Mouse (Mus musculus) ES-Bruce4 (cell line): ENCODE measurements at regions not wholly inside any gene's neighbourhood (a gene's known extent, or its start where the extent isn't known, plus 50 kb on each side); places are given as distances from the start of the nearest gene placed in this dataset.

Experiments used
- H3K27ac ChIP-seq: 2 replicates; pipeline ENCODE4 v1.5.1; 2012; ENCODE audit warnings: low read length, inconsistent platforms; ENCODE audit not compliant: insufficient read depth
- H3K27me3 ChIP-seq: 2 replicates; pipeline ENCODE4 v1.6.1; 2012; ENCODE audit warnings: mild to moderate bottlenecking, low read length, inconsistent platforms; ENCODE audit not compliant: control insufficient read depth, poor library complexity, insufficient read depth, severe bottlenecking
- H3K36me3 ChIP-seq: 2 replicates; pipeline ENCODE4 v1.6.1; 2012; ENCODE audit warnings: inconsistent platforms, mild to moderate bottlenecking, low read length, moderate library complexity; ENCODE audit not compliant: control insufficient read depth, poor library complexity, insufficient read depth, severe bottlenecking
- H3K4me1 ChIP-seq: one replicate; pipeline ENCODE4 v1.8.1; 2011; ENCODE audit warnings: low read length; ENCODE audit not compliant: control insufficient read depth, insufficient read depth
- H3K4me3 ChIP-seq: 2 replicates; pipeline ENCODE4 v1.5.1; 2011; ENCODE audit warnings: low read depth, mild to moderate bottlenecking, low read length
- H3K9ac ChIP-seq: 2 replicates; pipeline ENCODE4 v1.6.1; 2012; ENCODE audit warnings: low read depth, mild to moderate bottlenecking, inconsistent platforms; ENCODE audit not compliant: poor library complexity, severe bottlenecking
- H3K9me3 ChIP-seq: replicated peaks from 2 replicates; pipeline ENCODE4 v1.6.1; 2012; ENCODE audit warnings: mild to moderate bottlenecking, low read length, inconsistent platforms; ENCODE audit not compliant: control insufficient read depth, poor library complexity, insufficient read depth, severe bottlenecking
- CTCF ChIP-seq: IDR thresholded peaks from one replicate; pipeline ENCODE4 v1.8.1; 2011; ENCODE audit warnings: low read depth, low read length
- EP300 ChIP-seq: IDR thresholded peaks from 2 replicates; pipeline ENCODE4 v1.6.1; 2011; ENCODE audit warnings: low read depth, low read length; ENCODE audit not compliant: insufficient read depth
- POLR2A ChIP-seq: IDR thresholded peaks from one replicate; pipeline ENCODE4 v1.8.1; 2011; ENCODE audit warnings: low read length; ENCODE audit not compliant: insufficient read depth

DNA sequence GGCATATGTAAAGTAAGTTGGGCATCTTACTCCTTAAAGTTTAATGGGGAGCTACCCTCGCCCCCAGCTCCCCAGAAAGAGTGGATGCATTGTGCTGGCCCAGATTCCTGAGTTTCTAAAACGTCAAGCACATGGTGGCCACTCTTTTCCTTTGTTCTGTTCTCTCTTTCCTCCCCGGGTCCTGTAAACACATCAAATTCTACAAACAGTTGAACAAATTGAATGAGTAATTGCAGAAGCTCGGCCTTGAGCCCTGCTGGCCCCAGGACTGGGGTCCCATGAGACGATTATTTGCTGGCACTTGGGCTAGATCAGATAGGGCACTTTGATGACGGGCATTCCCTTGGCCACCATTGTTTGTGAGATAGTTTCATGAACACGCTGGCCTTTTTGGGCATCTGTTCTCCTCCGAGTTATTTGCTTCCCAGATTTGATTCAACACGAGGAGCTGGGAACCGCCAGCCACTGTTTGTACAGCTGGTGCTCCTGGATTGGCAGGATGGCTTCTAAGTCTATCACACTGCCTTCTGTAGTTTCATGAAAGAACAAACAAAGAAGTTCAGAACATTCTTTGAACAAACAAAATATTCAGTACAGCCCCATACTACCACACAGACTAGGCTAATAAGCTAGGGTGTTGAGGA lies 257.5 kb upstream of the Msx2 start:
- H3K27ac ChIP-seq = no peak overlapping the region
- no peak overlapping the region for H3K9ac ChIP-seq
- TF ChIP-seq CTCF (no peak), POLR2A (no peak), EP300 (no peak)

DNA sequence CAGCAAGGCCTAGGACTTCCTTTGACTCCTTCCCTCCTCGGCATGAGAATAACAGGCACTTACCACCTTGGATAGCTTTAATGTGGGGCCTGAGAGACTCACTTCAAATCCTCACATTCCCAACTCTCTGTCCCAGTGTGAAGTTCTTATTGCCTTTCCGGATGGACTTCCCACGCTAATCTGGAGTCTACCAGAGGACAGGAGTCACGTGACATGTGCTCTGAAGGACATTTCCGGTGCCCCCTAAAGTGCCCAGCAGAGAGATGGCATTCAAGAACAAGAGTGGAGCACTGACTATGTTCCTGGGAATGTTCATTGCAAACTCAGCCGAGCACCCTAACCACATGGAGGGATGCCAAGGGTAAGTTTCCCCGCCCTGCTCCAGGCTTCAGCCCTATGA lies 257.0 kb upstream of the Msx2 start:
- no peaks in the 10 kb centered on the region for H3K27me3 ChIP-seq
- no peaks in the 10 kb centered on the region for H3K36me3 ChIP-seq
- no peak for TF ChIP-seq EP300
- TF ChIP-seq CTCF = no peak
- TF ChIP-seq POLR2A = no peak
- H3K4me1 ChIP-seq = no peaks in the 10 kb centered on the region
- no peak overlapping the region for H3K27ac ChIP-seq
- H3K9me3 ChIP-seq = no peaks in the 10 kb centered on the region
- no peak overlapping the region for H3K4me3 ChIP-seq
- no peak overlapping the region for H3K9ac ChIP-seq

More for the DNA sequence above, 257.5 kb upstream of the Msx2 start:
- Histone ChIP-seq H3K27me3 (no peaks in the 10 kb centered on the region), H3K9me3 (no peaks in the 10 kb centered on the region), H3K4me3 (no peak overlapping the region), H3K4me1 (no peaks in the 10 kb centered on the region), H3K36me3 (no peaks in the 10 kb centered on the region)

DNA sequence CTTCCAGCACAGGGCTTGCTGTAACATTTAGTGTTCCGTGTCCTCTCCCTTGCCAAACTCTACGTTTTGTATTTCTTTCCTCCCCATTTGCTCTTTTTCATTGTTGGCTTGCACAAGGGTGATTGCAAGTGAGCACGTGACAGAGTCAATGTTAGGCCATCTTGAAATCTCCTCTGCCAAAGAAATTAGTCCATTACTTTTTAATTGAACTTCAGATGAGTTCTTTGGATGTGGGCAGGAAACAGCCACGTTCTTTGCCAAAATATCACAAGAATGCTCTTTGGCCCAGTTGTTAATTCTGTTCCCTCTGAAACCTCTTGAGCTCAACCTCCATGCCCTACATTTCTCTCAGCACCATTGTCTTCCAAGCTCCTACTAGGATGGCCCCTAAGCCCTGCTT lies 253.2 kb upstream of the Msx2 start:
- Histone ChIP-seq H3K9ac (no peak overlapping the region), H3K4me1 (no peaks in the 10 kb centered on the region), H3K36me3 (no peaks in the 10 kb centered on the region), H3K27me3 (no peaks in the 10 kb centered on the region), H3K27ac (no peak overlapping the region), H3K9me3 (no peaks in the 10 kb centered on the region), H3K4me3 (no peak overlapping the region)
- TF ChIP-seq CTCF (no peak), POLR2A (no peak), EP300 (no peak)

DNA sequence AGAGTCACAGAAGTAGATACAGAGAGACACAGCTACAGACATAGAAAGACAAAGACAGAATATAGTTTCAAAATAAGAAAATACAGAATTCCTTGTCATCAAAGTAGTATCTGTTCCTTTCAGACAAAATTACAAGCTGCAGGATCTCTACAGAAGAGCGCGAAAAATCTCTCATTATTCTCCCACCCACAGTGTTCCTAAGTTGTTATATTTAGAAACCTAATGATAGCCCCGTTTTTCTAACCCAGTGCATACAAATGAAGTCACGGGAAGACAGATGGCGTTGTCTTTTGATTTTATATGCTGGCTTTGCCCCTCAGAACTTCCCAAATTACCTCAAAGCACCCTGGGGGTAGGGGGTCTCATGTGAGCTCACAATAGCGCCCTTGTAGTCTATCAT lies 250.0 kb upstream of the Msx2 start:
- Histone ChIP-seq H3K9ac (no peak overlapping the region), H3K9me3 (no peaks in the 10 kb centered on the region), H3K27ac (no peak overlapping the region), H3K27me3 (no peaks in the 10 kb centered on the region), H3K4me1 (no peaks in the 10 kb centered on the region), H3K36me3 (no peaks in the 10 kb centered on the region), H3K4me3 (no peak overlapping the region)
- no peak for TF ChIP-seq POLR2A
- TF ChIP-seq CTCF = no peak
- no peak for TF ChIP-seq EP300

DNA sequence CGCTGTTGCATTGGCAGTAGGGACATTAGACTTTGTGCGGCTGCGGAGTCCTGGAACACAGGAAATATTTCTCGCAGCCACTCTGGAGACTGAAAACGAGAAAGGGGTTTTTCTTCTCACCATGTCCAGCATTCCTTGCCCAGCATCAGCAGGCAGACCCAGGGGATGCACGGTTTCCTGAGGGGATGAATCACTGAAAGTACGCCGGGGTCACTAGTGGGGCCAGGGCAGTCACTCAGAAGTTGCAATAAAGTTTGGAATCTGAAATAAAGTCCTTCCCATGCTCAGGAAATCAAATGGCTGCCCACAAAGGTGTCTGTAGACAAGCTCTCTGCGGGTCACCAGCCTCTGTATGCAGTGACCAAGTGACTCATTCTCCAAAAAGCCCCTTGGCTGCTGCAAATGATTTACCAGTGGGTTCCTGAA lies 248.2 kb upstream of the Msx2 start:
- Histone ChIP-seq H3K27me3 (no peaks in the 10 kb centered on the region), H3K4me1 (no peaks in the 10 kb centered on the region), H3K27ac (no peak overlapping the region), H3K9me3 (no peaks in the 10 kb centered on the region), H3K4me3 (no peak overlapping the region), H3K36me3 (no peaks in the 10 kb centered on the region), H3K9ac (no peak overlapping the region)
- no peak for TF ChIP-seq EP300
- no peak for TF ChIP-seq POLR2A
- TF ChIP-seq CTCF = no peak

DNA sequence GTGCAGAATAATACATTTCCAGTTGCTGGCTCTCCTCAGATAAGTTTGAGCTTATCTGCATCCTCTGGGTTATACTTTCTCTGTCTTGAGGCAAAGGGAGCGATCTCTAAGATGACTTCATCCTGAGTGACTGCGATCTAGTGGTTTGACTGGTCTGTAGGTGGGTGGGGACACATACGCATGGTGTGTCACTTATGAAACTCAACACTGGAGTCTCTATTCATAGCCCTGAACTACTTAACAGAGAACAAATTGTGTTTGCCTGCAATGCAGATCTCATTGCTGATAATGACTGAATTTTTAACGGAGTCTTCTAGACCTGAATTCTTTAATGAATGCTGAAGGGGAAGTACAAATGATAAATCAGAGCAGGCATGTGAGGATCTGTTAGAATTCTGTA lies 244.7 kb upstream of the Msx2 start:
- Histone ChIP-seq H3K27me3 (no peaks in the 10 kb centered on the region), H3K9me3 (no peaks in the 10 kb centered on the region), H3K4me3 (no peak overlapping the region), H3K4me1 (no peaks in the 10 kb centered on the region), H3K27ac (no peak overlapping the region), H3K36me3 (no peaks in the 10 kb centered on the region), H3K9ac (no peak overlapping the region)
- TF ChIP-seq CTCF = no peak
